Mouse (Mus musculus) spleen, embryonic (tissue): ENCODE results near the gene Eps15l1.

Source experiments
- CTCF ChIA-PET: fragments of 350-600 bp; sonication (Branson Sonifier 250); formaldehyde crosslinking; loops from one replicate; lab custom pipeline; 2022; lab: Charles Lee

Gene Eps15l1

DNA sequence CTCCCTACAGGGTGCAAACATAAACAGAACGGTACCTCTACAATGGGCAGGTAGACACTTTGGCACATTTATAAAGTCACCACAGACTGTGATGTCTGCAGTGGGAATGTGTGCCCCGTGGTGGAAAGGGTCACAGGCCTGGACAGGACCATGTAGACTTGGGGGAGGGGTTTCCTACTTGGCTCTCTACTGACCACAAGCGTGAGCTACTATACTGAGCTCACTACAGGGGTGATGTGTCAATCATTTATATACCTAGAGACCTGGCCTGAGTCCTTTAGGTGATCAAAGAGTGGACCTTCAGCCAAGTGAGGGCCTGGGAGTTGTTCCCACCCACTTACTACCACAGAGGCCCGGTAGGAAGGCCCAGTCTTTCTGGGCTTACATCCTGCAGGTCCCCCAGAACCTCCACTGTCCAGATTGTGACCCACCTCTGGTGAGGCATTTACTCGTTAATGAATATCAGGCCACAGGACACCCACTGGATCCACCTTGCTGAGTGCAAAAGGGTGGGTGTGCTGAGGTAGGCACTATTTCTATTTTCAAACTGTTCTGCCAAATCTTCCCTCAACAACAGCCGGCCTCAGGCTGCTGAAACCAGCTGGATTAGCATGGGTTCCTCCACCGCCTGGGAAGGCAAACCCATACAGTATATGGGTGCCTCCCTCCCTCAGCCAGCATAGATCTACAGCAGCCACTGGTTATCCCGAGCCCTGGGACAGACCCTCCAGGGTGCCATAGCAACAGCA is 68.1 kb downstream of the Eps15l1 start:
- CTCF ChIA-PET = interaction anchor here (0.7 kb wide), 1 partner anchor 216 kb away, joined by 3 read pairs; no protein-coding TSS in a partner anchor

DNA sequence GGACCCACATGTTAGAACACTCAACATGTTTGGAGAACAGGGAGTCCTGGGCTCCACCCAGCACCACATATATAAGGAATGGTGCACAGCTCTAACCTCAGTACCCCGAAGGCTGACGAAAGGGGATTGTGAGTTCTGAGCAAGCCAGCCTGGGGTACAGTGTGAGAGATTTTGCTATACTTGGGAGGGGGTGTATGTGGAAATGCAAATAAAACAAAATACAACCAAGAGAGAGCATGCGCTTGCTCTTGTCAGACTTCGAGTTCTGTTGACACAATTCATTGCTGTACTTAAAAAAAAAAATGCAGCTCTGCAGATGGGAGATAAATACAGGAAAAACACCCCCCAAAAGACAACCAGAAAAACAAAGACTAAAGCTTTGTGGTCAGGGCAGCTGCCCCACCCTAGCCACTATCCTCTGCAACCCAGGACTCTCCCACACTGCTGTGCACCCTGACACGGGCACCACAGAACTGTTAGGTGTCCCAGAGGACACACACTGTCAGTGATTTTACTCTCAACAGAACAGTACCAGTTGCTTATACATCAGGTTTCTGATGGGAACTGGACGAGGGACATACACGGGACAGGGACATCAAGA is 69.8 kb downstream of the Eps15l1 start:
- CTCF ChIA-PET = no interaction called here

GRCm38 (mm10) chr8:72350727-72351126 is 70.5 kb downstream of the Eps15l1 start:
- CTCF ChIA-PET = no interaction called here

- CTCF ChIA-PET = interaction anchor here (1.1 kb wide), 1 partner anchor 23 kb away, joined by 9 read pairs; no protein-coding TSS in a partner anchor
Measured at GRCm38 (mm10) chr8:72349838-72350237, 71.4 kb downstream of the Eps15l1 start.

GRCm38 (mm10) chr8:72348956-72349355 is 72.3 kb downstream of the Eps15l1 start:
- CTCF ChIA-PET = interaction anchor here (1.1 kb wide), 1 partner anchor 22 kb away, joined by 9 read pairs; no protein-coding TSS in a partner anchor

GRCm38 (mm10) chr8:72348114-72348513 is 73.1 kb downstream of the Eps15l1 start:
- CTCF ChIA-PET = no interaction called here

GRCm38 (mm10) chr8:72347553-72347952 is 73.7 kb downstream of the Eps15l1 start:
- CTCF ChIA-PET = interaction anchor here (0.7 kb wide), 1 partner anchor 12 kb away, joined by 3 read pairs; no protein-coding TSS in a partner anchor

DNA sequence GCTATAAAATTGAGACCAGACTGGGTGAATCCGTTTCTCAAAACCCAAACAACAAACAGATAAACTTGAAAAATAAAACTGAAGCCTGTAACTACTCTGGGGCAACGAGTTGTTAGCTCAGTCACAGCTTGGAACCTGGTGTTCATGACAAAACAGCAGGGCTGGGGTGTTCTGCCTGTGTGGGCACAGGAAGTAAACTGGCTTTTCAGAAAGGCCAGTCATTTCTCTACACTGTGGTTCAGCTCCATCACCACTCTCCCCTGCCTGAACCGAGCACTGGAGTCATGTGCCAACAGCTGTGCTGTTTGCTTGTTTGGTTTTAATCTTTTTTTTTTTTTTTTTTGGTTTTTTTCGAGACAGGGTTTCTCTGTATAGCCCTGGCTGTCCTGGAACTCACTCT is 77.5 kb downstream of the Eps15l1 start:
- CTCF ChIA-PET = interaction anchor here (0.6 to 1.9 kb wide), 2 partner anchors 16 to 413 kb away, joined by 3 to 6 read pairs; no protein-coding TSS in a partner anchor

DNA sequence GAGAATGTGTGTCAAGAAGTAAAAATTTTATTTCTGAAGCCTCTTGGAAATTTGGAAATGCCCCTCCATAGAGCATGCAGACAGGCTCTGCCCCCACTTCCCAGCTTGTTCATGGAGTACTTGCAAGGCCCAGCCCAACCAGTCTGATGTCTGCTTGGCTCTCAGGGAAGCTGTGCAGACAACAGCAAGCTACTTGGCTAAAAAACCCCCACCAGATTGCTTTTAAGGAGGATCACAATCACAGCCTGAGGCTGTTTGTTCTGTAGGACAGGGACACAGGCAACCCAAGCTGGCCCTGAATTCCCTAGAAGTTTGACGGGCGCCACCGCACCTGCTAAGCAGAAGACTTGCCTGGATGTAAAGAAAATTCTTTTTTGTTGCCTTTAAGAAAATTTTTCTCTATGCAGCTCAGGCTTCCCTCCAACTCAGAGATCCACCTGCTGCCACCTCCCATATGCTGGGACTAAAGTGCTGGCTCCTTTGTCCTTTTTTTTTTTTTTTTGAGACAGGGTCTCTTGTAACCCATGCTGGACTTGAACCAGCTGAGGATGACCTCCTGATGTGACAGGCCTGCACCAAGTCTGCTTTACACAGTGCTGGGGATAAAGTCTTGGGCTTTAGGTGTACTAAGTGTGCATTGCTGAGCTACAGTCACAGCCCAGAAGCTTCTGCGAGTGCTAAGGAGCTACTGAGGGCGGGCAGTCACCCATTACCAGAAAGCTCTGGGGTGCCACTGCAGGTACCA is 78.5 kb downstream of the Eps15l1 start:
- CTCF ChIA-PET = interaction anchor here (0.6 to 1.9 kb wide), 5 partner anchors 17 to 412 kb away, joined by 3 to 6 read pairs (median 3); no protein-coding TSS in a partner anchor

- CTCF ChIA-PET = no interaction called here
Measured at GRCm38 (mm10) chr8:72337034-72337433, 84.2 kb downstream of the Eps15l1 start.

DNA sequence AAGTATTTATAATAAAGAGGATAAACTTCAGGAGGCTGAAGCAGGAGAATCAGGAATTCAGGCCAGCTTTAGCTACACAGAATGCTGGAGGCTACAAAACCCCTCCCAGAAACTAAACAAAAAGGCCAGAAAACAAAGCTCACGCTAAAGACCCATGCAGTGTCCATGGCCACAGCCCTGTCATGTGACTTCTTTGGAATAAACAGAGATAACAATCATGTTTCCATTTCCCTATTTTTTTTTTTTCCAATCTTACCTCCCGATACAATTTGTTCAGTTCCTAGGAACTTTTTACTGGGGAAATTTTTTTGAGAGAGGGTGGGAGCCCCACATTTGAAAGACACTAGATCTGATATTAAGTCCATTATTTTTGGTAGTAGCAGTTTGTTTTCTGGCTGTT is 85.0 kb downstream of the Eps15l1 start:
- CTCF ChIA-PET = interaction anchor here (0.6 kb wide), 1 partner anchor 318 kb away, joined by 6 read pairs; no protein-coding TSS in a partner anchor

- CTCF ChIA-PET = no interaction called here
Measured at GRCm38 (mm10) chr8:72334144-72334641, 87.1 kb downstream of the Eps15l1 start.

- CTCF ChIA-PET = interaction anchor here (1.6 kb wide), 1 partner anchor 32 kb away, joined by 3 read pairs; no protein-coding TSS in a partner anchor
Measured at GRCm38 (mm10) chr8:72333429-72334143, 87.7 kb downstream of the Eps15l1 start.

DNA sequence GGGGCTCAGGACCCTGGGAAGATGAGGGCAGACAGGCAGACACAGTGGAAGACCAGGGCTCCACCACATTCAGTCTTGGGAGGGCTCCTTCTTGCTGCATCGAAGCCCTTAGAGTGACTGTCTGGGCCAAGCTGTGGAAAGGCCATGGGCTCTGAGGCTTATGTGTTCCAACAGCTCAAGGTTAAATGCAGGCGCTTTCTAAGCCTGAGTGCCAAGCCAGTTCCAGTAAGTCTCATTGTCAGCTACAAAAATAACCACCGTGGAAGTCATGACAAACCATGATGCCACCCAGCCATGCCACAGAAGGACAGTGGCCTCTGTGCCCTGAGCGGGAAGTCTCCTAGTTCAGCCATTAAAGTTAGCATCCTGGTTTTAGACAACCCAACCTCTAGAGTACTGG is 89.6 kb downstream of the Eps15l1 start:
- CTCF ChIA-PET = no interaction called here

DNA sequence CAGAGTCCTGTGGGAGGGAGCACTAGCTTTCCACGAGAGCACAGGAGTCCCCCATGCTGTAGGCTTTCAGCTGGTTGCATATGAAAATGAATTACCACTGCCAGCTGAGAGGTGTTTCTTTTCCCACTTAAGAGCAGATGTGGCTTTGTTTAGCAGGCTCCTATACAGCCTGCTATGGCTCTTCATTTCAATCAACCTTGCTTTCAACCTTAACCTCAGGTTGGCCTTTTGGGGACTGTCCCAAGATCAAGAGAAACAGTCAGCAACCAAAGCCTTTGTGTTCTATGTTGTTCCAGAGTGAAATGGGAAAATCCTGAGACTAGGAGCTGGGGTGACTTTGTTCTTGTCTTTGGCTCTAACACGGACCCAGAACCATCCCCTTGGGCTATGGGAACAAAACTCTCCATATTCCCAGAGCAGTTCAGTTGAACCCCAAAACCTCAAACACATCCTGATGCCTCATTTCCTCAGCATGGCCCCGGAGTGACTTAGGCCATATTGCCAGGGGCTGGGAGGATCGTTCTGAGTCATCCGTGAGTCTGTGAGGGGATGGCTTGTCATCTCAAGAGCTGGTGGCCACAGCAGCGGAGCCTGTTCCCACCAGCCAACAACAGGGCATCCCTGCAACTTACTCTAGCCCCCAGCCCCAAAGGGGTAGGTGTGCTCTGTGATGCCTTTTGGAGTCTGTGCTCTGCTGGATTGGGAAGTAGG is 90.3 kb downstream of the Eps15l1 start:
- CTCF ChIA-PET = interaction anchor here (0.5 kb wide), 1 partner anchor 30 kb away, joined by 7 read pairs; no protein-coding TSS in a partner anchor

- CTCF ChIA-PET = no interaction called here
Measured at GRCm38 (mm10) chr8:72329116-72329515, 92.1 kb downstream of the Eps15l1 start.

GRCm38 (mm10) chr8:72324708-72325107 is 96.6 kb downstream of the Eps15l1 start:
- CTCF ChIA-PET = interaction anchor here (0.6 to 1.2 kb wide), 3 partner anchors 38 to 61 kb away, joined by 3 to 6 read pairs (median 3); no protein-coding TSS in a partner anchor

DNA sequence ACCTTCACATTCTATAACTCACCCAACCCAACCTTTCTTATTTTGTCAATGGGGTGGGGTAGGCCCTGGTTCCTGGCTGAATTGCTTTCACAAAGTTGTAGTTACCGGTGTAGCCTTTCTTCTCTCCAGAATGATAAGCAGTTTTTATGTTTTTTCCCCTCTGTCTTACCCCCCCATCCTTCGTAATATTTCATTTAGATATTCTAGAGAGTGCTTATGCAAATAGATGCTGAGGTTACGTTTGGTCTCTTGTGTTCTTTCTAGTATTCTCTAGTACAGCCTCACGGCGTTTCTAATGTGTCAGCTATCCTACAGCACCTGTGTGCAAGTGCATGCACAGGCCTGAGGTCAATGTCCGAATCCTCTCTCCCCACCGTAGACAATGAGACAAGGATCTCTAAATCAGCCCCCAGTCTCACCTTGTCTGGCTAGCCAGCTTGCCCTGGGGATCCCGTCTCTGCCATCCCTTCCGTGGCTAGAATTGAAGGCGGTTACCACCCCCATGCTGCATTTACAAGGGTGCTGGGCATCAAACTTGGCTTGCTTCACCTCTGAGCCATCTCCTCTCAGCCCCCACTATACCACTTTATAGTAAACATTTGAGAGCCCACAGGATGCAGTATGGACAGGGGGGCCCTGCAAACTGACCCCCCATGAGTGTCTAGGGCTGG is 97.1 kb downstream of the Eps15l1 start:
- CTCF ChIA-PET = interaction anchor here (0.8 kb wide), 1 partner anchor 60 kb away, joined by 3 read pairs; no protein-coding TSS in a partner anchor

DNA sequence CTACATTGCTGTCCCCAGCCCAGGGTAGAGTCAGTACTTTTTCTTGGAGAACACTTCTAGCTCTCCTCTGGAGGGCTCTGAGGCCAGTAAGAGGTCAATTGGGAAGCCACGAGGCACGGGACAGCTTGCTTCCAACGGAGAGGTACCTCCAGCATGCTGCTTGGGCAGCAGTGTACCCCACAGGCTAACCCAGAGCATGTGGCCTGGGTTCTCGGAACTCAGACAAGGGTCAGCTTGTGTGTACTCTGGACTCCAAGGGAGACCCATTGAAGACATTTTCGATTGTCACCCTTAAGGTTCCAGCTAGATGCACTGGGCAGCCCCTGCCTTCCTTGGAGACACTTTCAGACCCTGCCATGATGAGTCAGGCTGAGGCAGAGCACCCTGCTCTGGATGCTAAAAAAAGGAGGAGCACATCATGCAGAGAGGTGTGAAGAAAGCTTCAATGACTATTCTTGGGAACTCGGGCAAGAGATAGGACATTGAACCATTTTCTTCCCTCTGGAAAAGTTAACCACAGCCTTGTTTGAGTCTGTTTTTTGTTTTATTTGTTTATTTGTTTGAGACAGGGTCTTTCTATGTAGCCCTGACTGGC is 98.0 kb downstream of the Eps15l1 start:
- CTCF ChIA-PET = interaction anchor here (0.9 kb wide), 1 partner anchor 31 kb away, joined by 3 read pairs; no protein-coding TSS in a partner anchor
